Mouse (Mus musculus): ENCODE measurements around the gene Bend4. TPM values are rescaled to one million over a fixed set of nuclear protein-coding genes. Genes with fewer than 3 reads are reported as not detected.

Gene Bend4
- polyA plus RNA-seq, 1 experiment from 2014 or later: 2.2 TPM

GRCm38 (mm10) chr5:67347060-67347459, 81.0 kb downstream of the Bend4 start:
- TF ChIP-seq CTCF (IDR thresholded peaks at IDR 0.05; ENCODE audit: low read depth): no peak
- no peaks in the 10 kb centered on the region for H3K9me3 ChIP-seq (replicated peaks; ENCODE audit: low read length)
- H3K27me3 ChIP-seq (ENCODE audit: insufficient read depth, low read length): no peaks in the 10 kb centered on the region
- DNase-seq (ENCODE audit: low spot score): no peak
- no peak overlapping the region for H3K4me2 ChIP-seq (ENCODE audit: low read length)
- H3K27ac ChIP-seq: no peak overlapping the region
- WGBS: 85% methylated on average over 2 of the region's 2 CpGs
- no peak for ATAC-seq (replicated peaks; ENCODE audit: low FRiP score, low read depth)
- H3K9ac ChIP-seq (ENCODE audit: low read depth, low read length): no peak overlapping the region
- H3K4me3 ChIP-seq (replicated peaks; ENCODE audit: low read depth, low read length): no peak overlapping the region
- H3K36me3 ChIP-seq (ENCODE audit: insufficient read depth, low read length): peaks cover 39% of the 10 kb centered on the region
- H3K4me1 ChIP-seq (replicated peaks; ENCODE audit: insufficient read depth, low read length): no peaks in the 10 kb centered on the region

Other genes starting within 250 kb of the Bend4 start
- gene Tmem33, start 167.7 kb downstream of the Bend4 start, polyA plus RNA-seq (2015; fragmentation: Nextera tagmentation; extraction: Ambion mirVana): 120 and 121 TPM in 2 replicates
- gene Slc30a9, start 121.4 kb downstream of the Bend4 start, polyA plus RNA-seq (2015; fragmentation: Nextera tagmentation; extraction: Ambion mirVana): 121 and 129 TPM in 2 replicates
- gene Shisa3, start 179.6 kb upstream of the Bend4 start, polyA plus RNA-seq (2015; fragmentation: Nextera tagmentation; extraction: Ambion mirVana): 43.5 and 44.3 TPM in 2 replicates